Mouse (Mus musculus) cerebellum, postnatal 10 days (tissue): ENCODE data around the gene Dnase2a.
A peak's percentile ranks its signal among the peaks of the same experiment; 100 is the strongest.
"Not testable (repeated sequence)": the region's sequence is repeated elsewhere in the genome, so short reads cannot be mapped to it uniquely, and the experiment has no call there.

Source experiments
- DNase-seq, 2 experiments: peaks; one replicate each; pipeline ENCODE4 v3.0.0; 2021; ENCODE audit warnings: mixed read lengths in 2 of 2

Dnase2a gene

DNA sequence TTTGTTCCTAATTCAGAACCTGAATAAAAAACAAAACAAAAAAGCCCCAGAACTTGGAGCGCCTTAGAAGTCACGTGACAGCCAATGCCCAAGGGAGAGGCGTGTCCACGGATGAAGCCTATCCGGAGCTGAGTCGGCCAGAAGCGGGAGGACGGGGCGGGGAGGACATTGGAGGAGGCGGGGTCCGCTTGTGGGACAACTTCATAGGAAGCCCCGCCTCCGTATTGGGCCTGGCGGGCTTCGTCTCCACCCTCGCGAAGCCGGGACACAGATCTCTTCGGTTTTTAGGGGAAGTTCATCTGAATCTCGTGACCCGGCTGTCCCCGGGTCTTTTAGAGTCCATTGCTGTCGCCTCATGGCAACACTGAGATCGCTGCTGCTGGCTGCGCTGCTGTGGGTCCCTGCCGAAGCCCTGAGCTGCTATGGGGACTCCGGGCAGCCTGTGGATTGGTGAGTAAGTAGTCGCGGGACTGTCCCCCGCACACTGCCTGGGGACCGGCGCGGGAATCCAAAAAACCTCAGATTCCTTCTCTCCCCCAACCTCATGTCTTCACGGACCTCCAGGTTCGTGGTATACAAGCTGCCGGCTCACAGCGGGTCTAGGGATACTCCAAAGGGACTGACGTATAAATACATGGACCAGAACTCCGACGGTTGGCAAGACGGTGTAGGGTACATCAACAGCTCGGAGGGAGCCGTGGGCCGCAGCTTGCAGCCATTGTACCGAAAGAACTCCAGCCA, at the start of gene Dnase2a:
Dnase2a (plus strand) TSS at position 140 of the 741 bp plus-strand sequence.
- peak; percentile 91 to 94 for DNase-seq

DNA sequence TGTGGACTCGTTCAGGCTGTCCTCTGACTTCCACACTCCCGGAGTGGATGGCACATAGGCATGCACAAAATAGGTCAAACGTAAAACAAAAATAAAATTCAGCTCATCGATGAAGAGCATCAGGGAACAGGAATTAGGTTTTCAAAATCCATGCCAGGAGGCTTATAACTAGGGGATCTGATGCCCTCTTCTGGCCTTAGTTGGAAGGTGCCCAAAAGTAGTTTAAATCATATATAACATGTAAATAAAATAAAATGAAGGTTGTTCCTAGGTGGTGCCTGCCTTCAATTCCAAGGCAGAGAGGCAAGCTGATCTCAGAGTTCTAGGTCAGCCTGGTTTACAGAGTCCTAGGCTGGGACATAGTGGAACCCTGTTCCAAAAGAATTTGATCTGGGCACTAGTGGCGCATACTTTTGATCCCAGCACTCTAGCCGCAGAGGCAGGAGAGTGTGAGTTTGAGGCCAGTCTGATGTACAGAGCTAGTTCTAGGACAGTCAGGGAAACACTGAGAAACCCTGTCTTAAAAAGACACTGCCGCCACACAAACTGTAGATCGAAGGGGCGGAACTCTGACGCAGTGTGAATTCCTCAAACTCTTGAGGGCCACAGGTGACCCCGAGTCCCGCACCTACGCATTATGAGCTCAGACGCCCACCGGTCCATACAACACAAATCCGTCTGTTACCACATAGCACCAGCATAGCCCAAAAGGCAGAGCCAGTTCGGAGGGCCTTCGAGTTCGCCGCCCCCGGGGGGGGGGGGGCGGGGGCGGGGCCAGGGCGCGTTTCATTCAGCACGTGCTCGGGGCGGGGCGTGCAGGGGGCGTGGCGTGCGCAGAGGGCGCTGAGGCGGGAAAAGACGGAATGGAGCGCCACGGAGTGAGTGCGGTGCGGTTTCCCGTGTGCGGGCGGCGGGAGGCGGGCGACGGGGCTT, 36.7 kb upstream of the Dnase2a start, which contains the start of gene Syce2:
Syce2 (plus strand) TSS at position 736 of the 933 bp plus-strand sequence.
- peak; percentile 86 to 87 for DNase-seq

DNA sequence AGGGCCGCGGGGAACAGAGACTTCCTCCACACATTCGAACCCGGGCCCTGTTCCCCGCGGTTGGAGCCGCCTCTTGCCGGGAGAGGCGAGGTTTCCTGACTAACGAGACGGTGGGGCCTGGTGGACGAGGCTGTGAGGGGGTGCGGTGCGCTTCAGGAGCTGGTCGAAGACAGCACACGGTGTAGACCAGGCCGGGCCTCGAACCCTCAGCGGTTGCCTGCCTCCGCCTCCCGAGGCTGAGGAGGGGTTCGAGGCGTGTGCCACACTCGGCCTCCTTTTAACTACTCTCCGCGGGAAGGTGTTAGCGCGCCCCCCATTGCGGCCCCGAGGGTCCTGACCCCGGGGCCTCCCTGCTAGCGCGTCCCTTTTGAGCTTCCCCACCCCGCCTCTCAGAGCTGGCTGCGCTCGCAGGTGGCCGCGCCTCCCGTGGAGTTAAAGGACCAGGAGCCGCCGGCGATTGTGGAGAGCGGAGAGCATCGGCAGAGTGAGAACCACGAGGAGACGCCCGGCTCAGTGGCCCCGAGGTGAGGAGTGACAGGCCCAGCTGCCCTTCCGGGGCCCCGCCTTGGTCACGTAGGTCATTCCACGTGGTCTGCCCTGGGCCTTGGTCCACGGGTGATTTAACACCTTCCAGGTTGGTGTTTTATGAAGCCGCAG, 35.9 kb upstream of the Dnase2a start:
- DNase-seq: peak; percentile 48

DNA sequence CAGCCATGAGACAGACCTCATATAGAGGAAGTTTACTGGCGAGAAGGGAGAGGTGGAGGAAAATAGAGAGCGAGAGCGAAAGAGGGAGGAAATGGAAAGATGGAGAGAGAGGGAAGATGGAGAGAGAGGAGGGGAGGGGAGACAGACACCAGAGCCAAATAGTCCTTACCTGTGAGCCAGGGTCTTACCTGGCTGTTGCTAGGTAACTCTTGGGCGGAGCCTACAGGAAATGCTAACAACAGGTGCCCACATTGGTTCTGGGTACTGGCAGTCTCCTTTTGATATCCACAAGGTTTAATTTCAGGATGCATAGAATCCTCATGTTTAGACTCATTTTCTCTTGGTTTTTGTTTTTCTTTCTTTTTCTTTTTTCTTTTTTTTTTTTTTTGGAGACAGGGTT, 35.3 kb upstream of the Dnase2a start:
- no peak for DNase-seq

DNA sequence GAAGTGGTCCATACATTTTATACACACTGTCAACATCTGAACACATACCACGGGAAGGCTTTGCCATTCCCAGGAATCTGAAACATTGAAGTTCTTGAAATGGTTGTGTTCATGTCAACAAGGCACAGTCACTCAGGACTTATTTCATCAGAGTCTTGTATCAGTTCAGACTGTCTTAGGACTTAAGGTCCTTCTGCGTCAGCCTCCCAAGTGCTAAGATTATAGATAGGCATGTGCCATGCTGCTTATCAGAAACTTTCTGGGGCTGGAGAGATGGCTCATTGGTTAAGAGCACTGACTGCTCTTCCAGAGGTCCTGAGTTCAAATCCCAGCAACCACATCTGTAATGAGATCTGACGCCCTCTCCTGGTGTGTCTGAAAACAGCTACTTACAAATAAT, 34.0 kb upstream of the Dnase2a start:
- no peak for DNase-seq

DNA sequence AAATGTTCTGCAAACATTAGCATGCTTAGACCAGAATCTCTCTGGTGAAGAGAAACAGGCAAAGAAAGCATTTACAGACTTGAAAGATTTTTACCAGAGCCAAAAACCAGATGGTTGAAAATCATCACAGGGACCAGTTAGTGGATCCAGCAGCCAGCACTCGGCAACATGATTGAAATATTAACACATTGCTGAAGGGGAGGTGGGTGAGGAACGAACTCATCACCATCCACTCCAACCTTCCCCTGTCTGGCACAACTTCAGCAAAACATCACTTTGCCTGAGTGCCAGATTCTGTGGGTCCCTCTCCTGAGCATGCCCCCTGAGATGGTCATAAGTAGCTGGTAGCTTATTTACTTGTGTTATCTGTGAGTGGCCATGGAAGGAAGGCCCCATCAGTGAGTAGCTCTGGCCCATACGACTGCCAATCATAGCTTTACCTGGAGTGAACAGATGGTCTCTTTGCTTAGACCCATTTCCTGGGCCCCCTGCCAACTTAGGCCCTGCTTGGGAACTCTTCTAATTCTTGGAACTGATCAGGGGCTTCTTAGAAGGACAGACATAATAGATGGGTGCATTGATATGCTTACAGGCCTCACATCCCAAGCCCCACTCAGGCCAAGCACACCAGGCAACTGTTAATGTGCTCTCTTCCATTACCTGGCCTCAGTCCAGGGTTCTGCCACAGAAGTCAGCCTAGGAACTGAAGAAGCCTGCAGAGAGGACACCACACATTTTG, 30.9 kb upstream of the Dnase2a start:
- peak; percentile 95 for DNase-seq

DNA sequence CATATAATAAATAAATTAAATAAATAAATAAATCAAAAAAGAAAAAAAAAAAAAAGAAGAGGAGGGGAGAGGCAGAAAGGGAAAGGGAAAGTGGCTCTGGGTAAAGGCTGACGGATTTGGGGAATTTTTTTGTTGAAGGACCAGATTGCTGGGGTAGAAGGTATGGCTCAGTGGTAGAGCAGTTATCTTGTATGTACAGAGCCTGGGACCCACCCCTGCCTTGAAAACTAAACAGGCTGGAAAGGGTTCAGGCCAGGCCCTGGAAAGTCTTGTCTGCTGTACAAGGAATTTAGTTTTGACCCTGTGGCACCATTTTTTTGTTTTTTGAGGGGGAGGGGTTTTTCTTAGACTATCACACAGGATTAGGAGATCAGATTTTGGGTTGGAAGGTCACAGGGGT, 29.4 kb upstream of the Dnase2a start:
- DNase-seq: no peak

DNA sequence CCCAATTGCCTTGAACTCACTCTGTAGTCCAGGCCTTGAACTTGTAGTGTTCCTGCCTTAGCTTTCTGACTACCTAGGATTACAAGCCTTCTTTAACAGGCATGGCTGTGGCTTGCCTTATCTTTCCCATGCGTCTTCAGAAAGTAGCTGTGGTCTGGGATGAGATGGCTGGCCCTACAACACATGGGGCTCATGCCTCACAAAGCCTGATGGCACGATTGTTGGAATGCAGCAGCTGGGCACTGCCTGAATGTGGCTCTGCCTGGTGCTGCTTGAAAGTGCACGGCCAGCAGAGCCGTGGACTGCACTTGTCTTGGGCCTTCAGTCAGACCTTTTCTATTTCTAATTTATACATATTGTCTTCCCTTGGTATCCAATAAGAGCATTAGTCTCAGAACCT, 23.6 kb upstream of the Dnase2a start:
- DNase-seq: no peak

DNA sequence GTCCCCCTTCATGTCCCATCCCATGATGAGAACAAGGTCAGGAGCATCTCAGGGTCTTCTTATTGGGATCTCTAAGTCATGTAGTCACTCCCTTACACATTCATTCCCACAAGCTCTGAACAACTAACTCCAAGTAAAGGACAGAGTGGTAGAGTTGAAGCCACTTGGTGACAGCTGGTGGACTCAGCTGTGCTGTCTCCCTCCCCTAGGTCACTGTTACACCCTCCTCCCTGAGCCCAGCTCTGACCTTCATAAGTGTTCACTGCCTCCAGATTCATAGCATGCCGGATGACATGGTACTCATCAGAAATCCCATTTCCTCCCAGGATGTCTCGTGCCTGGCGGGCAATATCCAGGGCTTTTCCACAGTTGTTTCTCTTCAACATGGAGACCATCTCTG, 20.1 kb upstream of the Dnase2a start:
- no peak for DNase-seq

DNA sequence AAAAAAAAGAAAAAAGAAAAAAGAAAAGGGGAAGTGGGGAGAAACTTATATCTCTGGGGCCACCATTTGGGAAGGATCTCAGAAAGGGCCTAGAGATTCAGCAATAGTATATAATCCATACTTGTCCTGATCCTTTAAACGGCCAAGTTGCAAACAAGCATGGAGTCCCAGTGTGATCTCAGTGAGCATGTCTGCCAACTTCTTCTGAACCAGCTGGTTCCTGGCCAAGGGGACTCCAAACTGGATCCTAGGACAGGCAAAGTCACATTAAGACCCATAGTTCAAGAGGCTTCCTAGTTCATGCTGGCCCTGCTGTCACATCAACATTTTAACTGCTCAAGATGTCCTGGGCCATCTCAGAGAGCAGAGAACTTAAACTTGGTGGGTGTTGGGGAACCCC, 19.2 kb upstream of the Dnase2a start:
- DNase-seq: no peak

DNA sequence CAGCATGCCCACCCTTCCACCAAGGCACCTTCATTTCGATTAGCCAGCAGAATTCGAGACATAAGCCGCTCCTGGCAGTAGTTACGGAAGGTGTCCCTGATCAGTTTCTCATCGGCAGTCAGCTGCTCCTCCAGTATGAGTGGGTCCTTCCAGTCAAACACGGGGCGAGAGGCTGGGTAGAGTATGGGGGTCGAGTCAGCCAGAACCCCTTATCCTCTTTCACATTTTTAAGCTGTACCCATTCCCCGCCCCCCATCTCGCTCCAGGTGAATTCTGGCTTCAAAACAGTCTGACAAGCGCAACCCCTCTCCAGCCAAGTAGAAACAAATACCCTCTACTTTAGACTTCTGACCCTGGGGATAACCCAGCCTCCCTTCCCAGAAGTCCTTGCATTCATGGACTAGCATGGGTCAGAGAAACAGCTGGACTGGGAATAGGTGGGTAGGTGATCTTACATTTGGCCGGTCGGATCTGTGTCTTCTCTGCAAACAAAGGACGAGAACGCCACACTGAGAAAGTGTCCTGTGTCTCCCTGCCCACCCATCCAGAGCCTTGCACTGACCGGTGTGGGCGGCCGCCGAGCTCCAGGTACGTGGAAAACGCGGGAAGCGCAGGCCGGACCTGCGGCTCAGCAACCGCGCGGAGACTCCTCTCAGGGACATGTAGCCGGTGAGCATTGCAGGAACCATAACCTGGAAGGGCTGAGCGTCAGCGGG, 15.2 kb upstream of the Dnase2a start:
- peak in 1 of 2 experiments; percentile 13 for DNase-seq

DNA sequence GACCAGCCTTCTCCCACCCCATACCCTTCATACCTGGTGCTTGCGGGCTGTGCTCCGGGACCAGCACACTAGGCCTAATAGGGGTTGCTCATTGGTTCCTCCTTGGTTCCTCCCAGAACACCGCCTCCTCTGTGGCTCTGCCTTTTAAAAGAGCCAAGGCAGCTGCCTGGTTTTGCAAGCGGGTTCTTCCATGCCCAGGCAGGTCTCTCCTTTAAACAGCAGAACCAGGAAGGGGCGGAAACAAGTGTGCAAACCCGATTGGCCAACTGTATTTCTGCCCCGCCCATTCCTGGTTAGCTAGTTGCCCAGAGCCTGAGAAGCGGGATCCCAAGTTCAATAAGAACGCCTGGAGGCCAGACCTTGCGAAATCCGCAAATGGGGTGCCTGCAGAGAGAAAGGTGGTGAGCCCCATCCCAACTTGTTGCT, 14.6 kb upstream of the Dnase2a start, which contains the start of gene Gcdh:
Gcdh (minus strand) TSS at position 213 of the 426 bp plus-strand sequence.
- DNase-seq: peak; percentile 92 to 94

DNA sequence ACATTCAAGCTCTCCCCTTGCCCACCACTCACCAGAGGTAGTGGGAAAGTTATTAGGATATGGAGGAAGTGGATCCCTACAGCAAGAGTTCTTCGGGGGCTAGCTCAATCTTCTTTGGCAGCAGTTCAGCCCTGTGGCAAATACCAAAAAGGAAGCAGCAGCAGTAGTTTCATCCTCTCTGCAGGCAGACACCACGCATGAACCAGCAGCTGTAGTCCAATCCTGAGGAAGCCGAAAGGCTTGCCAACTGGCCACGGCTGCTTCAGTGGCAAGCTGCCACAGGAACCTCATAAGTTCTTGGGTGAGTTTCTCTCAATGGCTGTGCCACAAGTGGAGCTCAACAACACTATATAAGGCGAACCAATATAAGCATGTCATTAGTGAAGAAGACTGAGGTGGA, 12.4 kb upstream of the Dnase2a start:
- peak in 1 of 2 experiments; percentile 42 for DNase-seq

DNA sequence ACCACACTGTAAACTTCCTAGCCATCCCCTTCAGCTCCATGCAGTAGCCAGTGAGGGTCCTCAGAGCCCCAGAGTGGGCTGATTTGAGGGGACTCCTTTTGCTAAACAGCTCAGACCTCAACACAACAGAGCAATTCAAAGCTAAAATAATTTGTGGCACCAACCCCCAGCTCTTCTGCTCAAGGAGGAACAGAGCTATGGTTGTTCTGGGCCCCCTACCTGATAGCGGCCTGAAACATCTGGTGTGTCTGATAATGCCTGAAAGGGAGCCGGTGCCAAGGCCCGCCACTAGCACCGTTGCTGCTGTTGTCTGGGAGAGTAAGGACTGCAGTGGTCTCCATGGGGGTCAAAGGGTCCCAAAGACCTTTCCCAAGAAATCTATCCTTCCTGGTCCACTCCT, 7.3 kb upstream of the Dnase2a start:
- no peak for DNase-seq

DNA sequence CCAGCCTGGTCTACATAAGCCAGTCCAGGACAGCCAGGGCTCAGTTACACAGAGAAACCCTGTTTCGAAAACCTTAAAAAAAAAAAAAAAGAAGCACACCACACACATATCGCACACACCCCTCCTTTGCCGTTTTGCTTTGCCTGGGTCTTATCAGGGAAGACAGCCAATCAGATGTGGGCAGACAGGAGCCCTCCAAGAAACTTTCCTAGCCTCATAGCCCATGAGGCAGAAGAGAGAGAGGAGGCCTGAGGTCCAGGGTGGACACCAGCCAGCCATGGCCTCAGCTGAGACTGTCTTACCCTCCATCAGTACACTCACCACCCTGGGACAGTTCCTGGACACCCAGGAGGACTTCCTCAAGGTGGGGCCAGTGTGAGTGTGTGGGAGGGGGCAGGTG, 6.6 kb upstream of the Dnase2a start, which contains the start of gene Klf1:
Klf1 (plus strand) TSS at position 177 of the 400 bp plus-strand sequence.
- no peak for DNase-seq

DNA sequence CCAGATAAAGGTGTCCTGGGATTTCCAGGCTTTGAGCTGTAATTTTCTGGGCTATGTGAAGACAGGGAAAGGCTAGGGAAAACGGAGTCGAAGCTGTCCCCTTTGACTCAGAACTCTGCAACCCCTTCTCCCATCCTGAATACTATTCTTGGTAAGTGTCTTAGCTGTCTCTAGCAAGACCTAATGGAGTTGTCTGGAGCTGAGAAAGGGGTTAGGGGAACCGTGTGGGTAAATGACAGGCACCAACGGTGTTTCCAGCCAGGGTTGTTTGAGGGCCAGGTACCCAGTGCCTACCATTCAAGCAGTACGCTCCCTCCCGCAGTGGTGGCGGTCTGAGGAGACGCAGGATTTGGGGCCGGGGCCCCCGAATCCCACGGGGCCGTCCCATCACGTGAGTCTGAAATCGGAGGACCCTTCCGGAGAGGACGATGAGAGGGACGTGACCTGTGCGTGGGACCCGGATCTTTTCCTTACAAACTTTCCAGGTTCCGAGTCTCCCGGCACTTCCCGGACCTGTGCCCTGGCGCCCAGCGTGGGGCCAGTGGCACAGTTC, 5.9 kb upstream of the Dnase2a start:
- DNase-seq: peak in 1 of 2 experiments; percentile 50

DNA sequence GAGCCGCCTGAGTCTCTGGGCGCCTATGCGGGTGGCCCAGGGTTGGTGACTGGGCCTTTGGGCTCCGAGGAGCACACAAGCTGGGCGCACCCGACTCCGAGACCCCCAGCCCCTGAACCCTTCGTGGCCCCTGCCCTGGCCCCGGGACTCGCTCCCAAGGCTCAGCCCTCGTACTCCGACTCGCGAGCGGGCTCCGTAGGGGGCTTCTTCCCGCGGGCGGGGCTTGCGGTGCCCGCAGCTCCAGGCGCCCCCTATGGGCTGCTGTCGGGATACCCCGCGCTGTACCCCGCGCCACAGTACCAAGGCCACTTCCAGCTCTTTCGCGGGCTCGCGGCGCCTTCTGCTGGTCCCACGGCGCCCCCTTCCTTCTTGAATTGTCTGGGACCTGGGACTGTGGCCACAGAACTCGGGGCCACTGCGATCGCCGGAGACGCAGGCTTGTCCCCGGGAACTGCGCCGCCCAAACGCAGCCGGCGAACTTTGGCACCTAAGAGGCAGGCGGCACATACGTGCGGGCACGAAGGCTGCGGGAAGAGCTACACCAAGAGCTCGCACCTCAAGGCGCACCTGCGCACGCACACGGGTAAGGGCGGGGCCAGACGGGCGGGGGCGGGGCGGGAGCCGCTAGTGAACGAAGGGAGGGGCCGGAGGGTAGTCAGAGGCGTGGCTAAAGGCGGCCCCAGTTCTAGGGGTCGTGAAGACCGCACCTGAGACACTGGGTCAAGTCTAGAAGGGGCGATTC, 5.3 kb upstream of the Dnase2a start:
- DNase-seq: peak; percentile 98 to 99

DNA sequence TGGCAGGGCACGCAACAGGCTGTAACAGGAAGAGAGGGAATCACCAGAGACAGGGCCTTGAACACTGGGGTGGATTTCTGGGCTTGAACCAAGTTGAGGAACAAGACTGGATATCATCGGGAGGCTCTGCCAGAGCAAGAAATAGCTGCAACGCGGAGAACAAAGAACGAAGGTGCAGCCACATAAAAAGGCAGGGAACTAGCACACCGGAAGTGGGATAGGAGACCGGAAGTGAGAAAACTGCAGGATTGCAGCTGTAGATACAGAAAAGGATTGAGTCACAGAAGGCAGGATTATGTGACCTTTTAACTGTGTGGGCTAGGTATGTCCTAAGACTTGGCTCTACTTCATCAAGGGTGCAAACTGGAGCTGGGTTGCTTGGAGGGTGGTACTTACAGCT, 4.0 kb upstream of the Dnase2a start:
- DNase-seq: no peak

DNA sequence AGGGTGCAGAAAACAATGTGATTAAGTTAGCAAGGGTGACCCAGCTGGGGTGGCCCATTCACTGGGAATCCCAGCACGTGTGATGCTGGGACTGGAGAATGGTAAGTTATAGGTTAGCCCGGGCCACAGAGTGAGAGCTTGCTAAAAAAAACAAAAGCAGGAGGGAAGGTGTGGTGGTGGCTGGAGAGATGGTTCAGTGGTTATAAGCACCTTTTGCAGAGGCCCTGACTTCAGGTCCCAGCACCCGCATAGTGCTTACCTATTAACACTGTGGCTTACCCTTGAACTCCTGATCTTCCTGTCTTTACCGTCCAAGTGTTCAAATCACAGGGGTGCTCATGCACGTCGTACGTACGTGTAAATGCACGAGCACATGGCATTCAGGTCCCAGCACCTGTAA, 1.3 kb upstream of the Dnase2a start:
- DNase-seq: no peak

DNA sequence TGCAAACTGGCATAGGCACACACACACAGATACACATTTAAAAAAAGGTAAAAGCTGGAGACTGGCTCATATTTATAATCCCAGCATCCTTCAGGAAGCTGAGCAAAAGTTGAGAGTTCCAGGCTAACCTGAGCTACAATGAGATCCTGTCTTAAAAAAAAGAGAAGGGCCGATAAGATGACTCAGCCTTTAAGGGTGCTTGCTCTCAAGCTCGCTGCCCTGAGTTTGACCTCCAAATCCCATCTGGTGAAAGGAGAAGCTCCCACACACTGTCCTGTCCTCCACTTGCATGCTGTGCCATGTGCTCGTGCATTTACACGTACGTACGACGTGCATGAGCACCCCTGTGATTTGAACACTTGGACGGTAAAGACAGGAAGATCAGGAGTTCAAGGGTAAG, 867 bp upstream of the Dnase2a start:
- no peak for DNase-seq

DNA sequence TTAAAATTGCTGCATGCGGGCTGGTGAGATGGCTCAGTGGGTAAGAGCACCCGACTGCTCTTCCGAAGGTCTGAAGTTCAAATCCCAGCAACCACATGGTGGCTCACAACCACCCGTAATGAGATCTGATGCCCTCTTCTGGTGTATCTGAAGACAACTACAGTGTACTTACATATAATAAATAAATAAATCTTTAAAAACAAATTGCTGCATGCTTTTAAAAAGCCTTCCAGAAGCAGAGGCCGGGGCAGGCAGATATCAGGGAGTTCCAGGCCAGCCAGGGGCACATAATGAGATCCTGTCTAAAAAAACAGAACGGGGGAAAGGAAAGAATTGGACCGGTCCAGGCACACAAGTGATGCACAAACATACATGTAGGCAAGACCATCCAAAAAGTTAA, 381 bp upstream of the Dnase2a start:
- not testable (repeated sequence) for DNase-seq
